In the genomic region with DNA sequence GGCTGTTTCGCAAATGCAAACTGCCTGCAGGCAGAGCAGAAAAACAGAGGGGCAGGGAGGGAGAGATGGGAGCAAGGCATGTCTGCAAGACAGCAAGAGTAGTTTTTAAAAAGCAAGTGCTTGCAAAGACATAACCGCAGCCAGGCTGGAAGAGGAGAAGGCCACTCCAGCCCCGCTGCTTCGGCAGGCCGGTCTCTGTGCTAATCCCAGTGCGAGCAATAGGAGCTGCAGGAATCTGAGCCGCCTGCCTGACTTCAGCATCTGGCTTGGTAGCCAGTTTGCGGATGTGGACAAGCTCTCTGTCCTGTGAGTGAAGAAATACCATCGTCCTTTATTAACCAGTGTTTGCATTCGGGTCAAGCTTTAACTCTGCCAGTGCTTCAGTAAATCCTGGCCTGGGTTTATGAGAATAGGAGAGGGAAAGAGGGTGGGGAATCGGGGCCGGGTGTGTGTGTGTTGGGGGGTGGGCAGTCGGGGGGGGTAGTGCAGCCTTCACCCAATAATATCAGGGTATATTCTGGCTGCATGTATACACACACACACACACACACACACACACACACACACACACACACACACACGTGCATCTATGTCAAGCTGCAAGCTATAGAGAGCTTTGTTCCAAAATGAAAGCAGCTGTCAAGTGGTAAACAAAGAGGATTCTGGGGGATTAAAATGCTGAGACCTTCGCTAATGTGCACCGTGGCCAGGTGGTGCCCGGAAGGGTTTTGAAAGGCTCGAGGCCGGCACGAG, we compare ENCODE assay signal across 9 mouse cellular contexts.
DNase-seq lines count a peak whose midpoint lies in the region; ATAC-seq and TF ChIP-seq lines count a peak whose summit lies in the region.
"Had no signal": no experiment of that assay in that cellular context is flagged by ENCODE, and none has a peak within 500 bp of the region (broad histone marks: within the 10 kb centered on the region; RNA-seq: fewer than 3 reads in every experiment).

No protein-coding gene starts in this region.

- H3K4me2 ChIP-seq in lung, embryonic 15.5 days: peak overlapping the region; percentile 43
- H3K4me2 ChIP-seq in embryonic facial prominence, embryonic 15.5 days (replicated peaks): peak overlapping the region; percentile 42
- H3K4me2 ChIP-seq in hindbrain, embryonic 12.5 days (replicated peaks): peak overlapping the region; percentile 33
- peak overlapping the region; percentile 13; the same call in 1 of the 2 replicates for H3K4me2 ChIP-seq in liver, embryonic 14.5 days (ENCODE audit: low read depth)
- H3K4me2 ChIP-seq in stomach, embryonic 14.5 days (replicated peaks; ENCODE audit: low read depth, low read length): peak overlapping the region; percentile 24

- no peaks in the 10 kb centered on the region for H3K9me3 ChIP-seq in lung, embryonic 15.5 days
- no peaks in the 10 kb centered on the region for H3K9me3 ChIP-seq in embryonic facial prominence, embryonic 15.5 days (replicated peaks)
- H3K9me3 ChIP-seq in hindbrain, embryonic 12.5 days (replicated peaks): no peaks in the 10 kb centered on the region
- no peaks in the 10 kb centered on the region for H3K9me3 ChIP-seq in liver, embryonic 14.5 days (ENCODE audit: control insufficient read depth, low read length)
- H3K9me3 ChIP-seq in stomach, embryonic 14.5 days (ENCODE audit: control insufficient read depth, low read depth, low read length): no peaks in the 10 kb centered on the region

- H3K9ac ChIP-seq in lung, embryonic 15.5 days: no peak overlapping the region
- H3K9ac ChIP-seq in embryonic facial prominence, embryonic 15.5 days: no peak overlapping the region
- peak overlapping the region; percentile 49 for H3K9ac ChIP-seq in hindbrain, embryonic 12.5 days
- H3K9ac ChIP-seq in liver, embryonic 14.5 days (replicated peaks): no peak overlapping the region
- no peak overlapping the region for H3K9ac ChIP-seq in stomach, embryonic 14.5 days (replicated peaks; ENCODE audit: low read depth, low read length)

- no peaks in the 10 kb centered on the region for H3K36me3 ChIP-seq in lung, embryonic 15.5 days
- H3K36me3 ChIP-seq in embryonic facial prominence, embryonic 15.5 days: no peaks in the 10 kb centered on the region
- no peaks in the 10 kb centered on the region for H3K36me3 ChIP-seq in hindbrain, embryonic 12.5 days
- H3K36me3 ChIP-seq in liver, embryonic 14.5 days (replicated peaks; ENCODE audit: control insufficient read depth, insufficient read depth, low read depth): no peaks in the 10 kb centered on the region
- H3K36me3 ChIP-seq in stomach, embryonic 14.5 days (ENCODE audit: control insufficient read depth, insufficient read depth, low read length): no peaks in the 10 kb centered on the region

- WGBS in lung, embryonic 15.5 days: 12% methylated on average over 20 of the region's 20 CpGs
- WGBS in embryonic facial prominence, embryonic 15.5 days: 3% methylated on average over 20 of the region's 20 CpGs
- 6% methylated on average over 17 of the region's 20 CpGs for WGBS in hindbrain, embryonic 12.5 days
- 26% methylated on average over 20 of the region's 20 CpGs for WGBS in liver, embryonic 14.5 days (ENCODE audit: insufficient replicate concordance)
- WGBS in stomach, embryonic 14.5 days: 5% methylated on average over 20 of the region's 20 CpGs

- H3K4me3 ChIP-seq in lung, embryonic 15.5 days: no peak overlapping the region
- peak overlapping the region; percentile 17; the same call in 1 of the 2 replicates for H3K4me3 ChIP-seq in embryonic facial prominence, embryonic 15.5 days (replicated peaks)
- H3K4me3 ChIP-seq in hindbrain, embryonic 12.5 days: no peak overlapping the region
- H3K4me3 ChIP-seq in liver, embryonic 14.5 days (ENCODE audit: insufficient read depth in 1 of 2, low read depth in 2 of 2, low read length in 2 of 2): no peak overlapping the region
- no peak overlapping the region for H3K4me3 ChIP-seq in stomach, embryonic 14.5 days (ENCODE audit: low read depth, low read length)

- peaks cover 12% of the 10 kb centered on the region; the same call in 1 of the 2 replicates for H3K4me1 ChIP-seq in lung, embryonic 15.5 days
- peaks cover 18% of the 10 kb centered on the region for H3K4me1 ChIP-seq in embryonic facial prominence, embryonic 15.5 days
- peaks cover 24% of the 10 kb centered on the region for H3K4me1 ChIP-seq in hindbrain, embryonic 12.5 days
- peaks cover 0 to 8% of the 10 kb centered on the region in 2 experiments; a peak in 2 of 4 replicates for H3K4me1 ChIP-seq in liver, embryonic 14.5 days (replicated peaks; ENCODE audit: control insufficient read depth in 2 of 2, insufficient read depth in 2 of 2, low read length in 1 of 2)
- peaks cover 6% of the 10 kb centered on the region; the same call in 1 of the 2 replicates for H3K4me1 ChIP-seq in stomach, embryonic 14.5 days (ENCODE audit: control insufficient read depth, insufficient read depth, low read length)

- TF ChIP-seq EP300 in liver, embryonic 14.5 days (IDR thresholded peaks at IDR 0.05; ENCODE audit: low read depth): no peak

- H3K27me3 ChIP-seq in lung, embryonic 15.5 days: no peaks in the 10 kb centered on the region
- H3K27me3 ChIP-seq in embryonic facial prominence, embryonic 15.5 days: no peaks in the 10 kb centered on the region
- H3K27me3 ChIP-seq in hindbrain, embryonic 12.5 days: no peaks in the 10 kb centered on the region
- H3K27me3 ChIP-seq in liver, embryonic 14.5 days (ENCODE audit: control insufficient read depth, insufficient read depth, low read length): no peaks in the 10 kb centered on the region
- no peaks in the 10 kb centered on the region for H3K27me3 ChIP-seq in stomach, embryonic 14.5 days (ENCODE audit: control insufficient read depth, insufficient read depth, low read length)

- no peak for TF ChIP-seq CTCF in liver, embryonic 14.5 days (IDR thresholded peaks at IDR 0.05; ENCODE audit: low read depth)

- ATAC-seq in lung, embryonic 15.5 days (ENCODE audit: borderline replicate concordance, extremely low read depth, low FRiP score, low TSS enrichment): peak; percentile 52
- ATAC-seq in embryonic facial prominence, embryonic 15.5 days (ENCODE audit: insufficient number of reproducible peaks, low FRiP score, low TSS enrichment, low read depth): peak; percentile 60; the same call in 1 of the 2 replicates
- ATAC-seq in hindbrain, embryonic 12.5 days (ENCODE audit: low FRiP score): peak; percentile 58
- peak; percentile 45 for ATAC-seq in liver, embryonic 14.5 days (ENCODE audit: insufficient read depth)
- peak; percentile 63; the same call in 1 of the 2 replicates for ATAC-seq in stomach, embryonic 14.5 days (ENCODE audit: insufficient number of reproducible peaks, insufficient read depth, low FRiP score, low read depth)

- peak overlapping the region; percentile 27; the same call in 1 of the 2 replicates for H3K27ac ChIP-seq in lung, embryonic 15.5 days
- peak overlapping the region; percentile 69 for H3K27ac ChIP-seq in embryonic facial prominence, embryonic 15.5 days (replicated peaks)
- H3K27ac ChIP-seq in hindbrain, embryonic 12.5 days: peak overlapping the region; percentile 84
- H3K27ac ChIP-seq in liver, embryonic 14.5 days: no peak overlapping the region
- peak overlapping the region; percentile 22; the same call in 1 of the 2 replicates for H3K27ac ChIP-seq in stomach, embryonic 14.5 days (ENCODE audit: low read length)
- H3K27ac ChIP-seq: macrophage had no signal

- no peak for DNase-seq in lung, postnatal 25 days (ENCODE audit: low spot score)
- DNase-seq in liver, embryonic 14.5 days (ENCODE audit: low read depth in 3 of 3, low spot score in 3 of 3): peak in 1 of 3 experiments; percentile 6
- no peak for DNase-seq in thymus, postnatal 25 days
- no peak for DNase-seq in testis, postnatal 10 days (ENCODE audit: low spot score)
